Mouse (Mus musculus) heart, postnatal 0 days (tissue): ENCODE data around the gene Dnajc11.

Experiments used
- CTCF ChIP-seq: IDR thresholded peaks from 2 replicates; pipeline ENCODE4 v1.5.1; 2016; ENCODE audit warnings: antibody characterized with exemption, control low read depth, low read depth
- EP300 ChIP-seq: IDR thresholded peaks from 2 replicates; pipeline ENCODE4 v1.6.1; 2016; ENCODE audit warnings: antibody characterized with exemption, low read depth

- no peak for TF ChIP-seq EP300
- TF ChIP-seq CTCF = no peak
Measured at GRCm38 (mm10) chr4:152019073-152019472, 85.6 kb downstream of the Dnajc11 start.
